Mouse (Mus musculus) liver, embryonic 14.5 days (tissue): ENCODE data around the gene Snph.

Source experiments
- CTCF ChIP-seq: IDR thresholded peaks from 2 replicates; pipeline ENCODE4 v1.5.1; 2016; ENCODE audit warnings: antibody characterized with exemption, low read depth, control low read depth
- EP300 ChIP-seq: IDR thresholded peaks from 2 replicates; pipeline ENCODE4 v1.6.1; 2016; ENCODE audit warnings: antibody characterized with exemption, low read depth

DNA sequence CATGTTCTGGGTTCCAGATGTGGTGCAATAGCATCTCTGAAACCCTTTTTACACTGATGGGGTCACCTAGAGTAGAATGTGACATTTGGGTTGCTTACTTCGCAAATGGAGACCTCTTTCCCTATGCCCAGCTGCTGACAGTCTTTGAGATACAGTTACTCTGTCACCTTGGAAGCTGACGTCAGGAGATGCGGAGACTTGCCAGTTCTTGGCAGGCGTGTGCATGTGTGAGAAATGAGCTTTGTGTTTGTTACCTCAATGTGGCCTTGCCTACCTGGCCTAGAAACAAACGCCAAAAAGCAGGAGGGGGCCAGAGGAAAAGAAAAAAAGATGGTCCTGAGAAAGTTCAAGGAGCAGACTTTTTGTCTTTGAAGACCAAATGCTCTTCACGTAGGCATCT lies 65.5 kb downstream of the Snph start:
- TF ChIP-seq EP300 (no peak), CTCF (no peak)
